14 mouse cellular contexts compared by ENCODE assay signal in genomic region chr4:44705151-44705550, GRCm38 (mm10). TPM values are rescaled to one million over a fixed set of nuclear protein-coding genes. Genes with fewer than 3 reads are reported as not detected.
A peak's percentile ranks its signal among the peaks of the same experiment; 100 is the strongest.
DNase-seq lines count a peak whose midpoint lies in the region; ATAC-seq lines count a peak whose summit lies in the region.
"Had no signal": no experiment of that assay in that cellular context is flagged by ENCODE, and none has a peak within 500 bp of the region (broad histone marks: within the 10 kb centered on the region; RNA-seq: fewer than 3 reads in every experiment).

No protein-coding gene starts in this region.

- peaks cover 100% of the 10 kb centered on the region for H3K27me3 ChIP-seq in limb, embryonic 13.5 days
- H3K27me3 ChIP-seq in limb, embryonic 10.5 days (ENCODE audit: low read depth, poor library complexity, severe bottlenecking): peaks cover 100% of the 10 kb centered on the region
- peaks cover 100% of the 10 kb centered on the region for H3K27me3 ChIP-seq in embryonic facial prominence, embryonic 10.5 days (replicated peaks; ENCODE audit: low read depth, poor library complexity, severe bottlenecking)
- H3K27me3 ChIP-seq in midbrain, embryonic 16.5 days (ENCODE audit: control insufficient read depth, insufficient read depth, low read depth, low read length): peaks cover 72% of the 10 kb centered on the region
- peaks cover 100% of the 10 kb centered on the region for H3K27me3 ChIP-seq in forebrain, embryonic 10.5 days (ENCODE audit: poor library complexity, severe bottlenecking)

- 5% methylated on average over 3 of the region's 3 CpGs for WGBS in limb, embryonic 13.5 days
- 5% methylated on average over 3 of the region's 3 CpGs for WGBS in limb, embryonic 10.5 days
- 8% methylated on average over 3 of the region's 3 CpGs for WGBS in embryonic facial prominence, embryonic 10.5 days
- WGBS in midbrain, embryonic 16.5 days: 9% methylated on average over 3 of the region's 3 CpGs
- WGBS in forebrain, embryonic 10.5 days: 11% methylated on average over 3 of the region's 3 CpGs

- H3K4me3 ChIP-seq in limb, embryonic 13.5 days: peak overlapping the region; percentile 44; the same call in 1 of the 2 replicates
- no peak overlapping the region for H3K4me3 ChIP-seq in limb, embryonic 10.5 days
- peak overlapping the region; percentile 58; the same call in 1 of the 2 replicates for H3K4me3 ChIP-seq in embryonic facial prominence, embryonic 10.5 days
- H3K4me3 ChIP-seq in midbrain, embryonic 16.5 days (ENCODE audit: low read depth, low read length): no peak overlapping the region
- H3K4me3 ChIP-seq in forebrain, embryonic 10.5 days: no peak overlapping the region

- no peak for DNase-seq in limb, embryonic 10.5 days (ENCODE audit: low spot score)
- peak; percentile 68 for DNase-seq in MN1 (ENCODE audit: low spot score)
- no peak for DNase-seq in embryonic facial prominence, embryonic 10.5 days (ENCODE audit: low spot score)
- DNase-seq in ovary, postnatal 10 days (ENCODE audit: low spot score): no peak
- DNase-seq in forebrain, embryonic 10.5 days (ENCODE audit: extremely low spot score, low spot score): no peak
- DNase-seq in layer of hippocampus, postnatal 25 days (ENCODE audit: extremely low spot score in 1 of 2, low spot score in 1 of 2): no peak
- DNase-seq: gastrocnemius, adult 2 months; heart, postnatal 4 days; lung, postnatal 10 days had no signal

- H3K4me1 ChIP-seq in limb, embryonic 13.5 days: peaks cover 22% of the 10 kb centered on the region
- H3K4me1 ChIP-seq in limb, embryonic 10.5 days: peaks cover 19% of the 10 kb centered on the region
- H3K4me1 ChIP-seq in embryonic facial prominence, embryonic 10.5 days: peaks cover 31% of the 10 kb centered on the region
- H3K4me1 ChIP-seq in midbrain, embryonic 16.5 days (ENCODE audit: control insufficient read depth, insufficient read depth, low read length): peaks cover 10% of the 10 kb centered on the region; the same call in 1 of the 2 replicates
- H3K4me1 ChIP-seq in forebrain, embryonic 10.5 days: peaks cover 42% of the 10 kb centered on the region

- H3K9ac ChIP-seq in limb, embryonic 13.5 days: no peak overlapping the region
- H3K9ac ChIP-seq in midbrain, embryonic 16.5 days (ENCODE audit: low read depth, low read length): no peak overlapping the region
- H3K9ac ChIP-seq: embryonic facial prominence, embryonic 12.5 days; liver, embryonic 12.5 days had no signal

- peak overlapping the region; percentile 80; the same call in 1 of the 2 replicates for H3K4me2 ChIP-seq in limb, embryonic 13.5 days (replicated peaks)
- H3K4me2 ChIP-seq in midbrain, embryonic 16.5 days (ENCODE audit: low read length): peak overlapping the region; percentile 57; the same call in 1 of the 2 replicates

- no peaks in the 10 kb centered on the region for H3K36me3 ChIP-seq in limb, embryonic 13.5 days
- no peaks in the 10 kb centered on the region for H3K36me3 ChIP-seq in limb, embryonic 10.5 days
- H3K36me3 ChIP-seq in embryonic facial prominence, embryonic 10.5 days (replicated peaks): no peaks in the 10 kb centered on the region
- H3K36me3 ChIP-seq in midbrain, embryonic 16.5 days (ENCODE audit: control insufficient read depth, insufficient read depth, low read length): no peaks in the 10 kb centered on the region
- H3K36me3 ChIP-seq in forebrain, embryonic 10.5 days (replicated peaks): no peaks in the 10 kb centered on the region
- H3K36me3 ChIP-seq: embryonic facial prominence, embryonic 12.5 days; liver, embryonic 12.5 days had no signal

- no peaks in the 10 kb centered on the region for H3K9me3 ChIP-seq in limb, embryonic 13.5 days
- no peaks in the 10 kb centered on the region for H3K9me3 ChIP-seq in limb, embryonic 10.5 days (replicated peaks)
- H3K9me3 ChIP-seq in embryonic facial prominence, embryonic 10.5 days: no peaks in the 10 kb centered on the region
- no peaks in the 10 kb centered on the region for H3K9me3 ChIP-seq in midbrain, embryonic 16.5 days (replicated peaks; ENCODE audit: control insufficient read depth, low read length, poor library complexity, severe bottlenecking)
- H3K9me3 ChIP-seq in forebrain, embryonic 10.5 days: no peaks in the 10 kb centered on the region
- H3K9me3 ChIP-seq: embryonic facial prominence, embryonic 12.5 days; liver, embryonic 12.5 days had no signal

- no peak for ATAC-seq in limb, embryonic 13.5 days (ENCODE audit: low FRiP score, low read depth)
- ATAC-seq in midbrain, embryonic 16.5 days: no peak
- ATAC-seq: Patski had no signal

- no peak overlapping the region for H3K27ac ChIP-seq in limb, embryonic 13.5 days
- H3K27ac ChIP-seq in limb, embryonic 10.5 days: no peak overlapping the region
- H3K27ac ChIP-seq in embryonic facial prominence, embryonic 10.5 days (replicated peaks): no peak overlapping the region
- no peak overlapping the region for H3K27ac ChIP-seq in midbrain, embryonic 16.5 days (ENCODE audit: low read length)
- no peak overlapping the region for H3K27ac ChIP-seq in forebrain, embryonic 10.5 days
- H3K27ac ChIP-seq: embryonic facial prominence, embryonic 12.5 days; gastrocnemius, adult 2 months; liver, embryonic 12.5 days had no signal

RNA-seq across cellular contexts. Expression of gene Pax5, which starts 5.1 kb away (rescaled TPM):
- polyA plus RNA-seq in limb, embryonic 13.5 days (2015; fragmentation: Nextera tagmentation; extraction: Ambion mirVana): not detected in 2 replicates
- polyA plus RNA-seq in limb, embryonic 10.5 days (2016; fragmentation: Nextera tagmentation; extraction: Ambion mirVana): 0.05 and 0.35 TPM in 2 replicates
- polyA plus RNA-seq in embryonic facial prominence, embryonic 10.5 days (2016; fragmentation: Nextera tagmentation; extraction: Ambion mirVana): 0.56 and 0.57 TPM in 2 replicates
- 3.6 and 4.8 TPM in 2 replicates for polyA plus RNA-seq in midbrain, embryonic 16.5 days (2015; fragmentation: Nextera tagmentation; extraction: Ambion mirVana)
- 0.26 and 0.71 TPM in 2 replicates for polyA plus RNA-seq in forebrain, embryonic 10.5 days (2016; fragmentation: Nextera tagmentation; extraction: Ambion mirVana)
- total RNA-seq in layer of hippocampus, postnatal 25 days (2021): under 1 TPM; 0.07 to 0.21 TPM
- polyA plus RNA-seq: Patski had no signal

RNA-seq across cellular contexts. Expression of gene Zcchc7, which starts 50.5 kb away (rescaled TPM):
- 41.5 and 47.7 TPM in 2 replicates for polyA plus RNA-seq in limb, embryonic 13.5 days (2015; fragmentation: Nextera tagmentation; extraction: Ambion mirVana)
- polyA plus RNA-seq in limb, embryonic 10.5 days (2016; fragmentation: Nextera tagmentation; extraction: Ambion mirVana): 20.2 and 20.5 TPM in 2 replicates
- 20.0 and 22.2 TPM in 2 replicates for polyA plus RNA-seq in embryonic facial prominence, embryonic 10.5 days (2016; fragmentation: Nextera tagmentation; extraction: Ambion mirVana)
- polyA plus RNA-seq in midbrain, embryonic 16.5 days (2015; fragmentation: Nextera tagmentation; extraction: Ambion mirVana): 31.2 and 34.7 TPM in 2 replicates
- 21.9 and 24.7 TPM in 2 replicates for polyA plus RNA-seq in forebrain, embryonic 10.5 days (2016; fragmentation: Nextera tagmentation; extraction: Ambion mirVana)
- total RNA-seq in layer of hippocampus, postnatal 25 days (2021): 10 to 100 TPM; 48.8 to 70.9 TPM

Comparison
In these comparisons a context has a peak if more than half of its experiments do, and no peak if none do; other contexts are left out.
1. H3K4me3 ChIP-seq: peak in limb, embryonic 13.5 days (single experiment) and embryonic facial prominence, embryonic 10.5 days (single experiment); none in limb, embryonic 10.5 days (single experiment), midbrain, embryonic 16.5 days (single experiment) and forebrain, embryonic 10.5 days (single experiment).